ENCODE assay signal across 9 mouse cellular contexts in genomic region chr9:98442638-98443037, GRCm38 (mm10). TPM values are rescaled to one million over a fixed set of nuclear protein-coding genes. Genes with fewer than 3 reads are reported as not detected.
A peak's percentile ranks its signal among the peaks of the same experiment; 100 is the strongest.
DNase-seq lines count a peak whose midpoint lies in the region; ATAC-seq and TF ChIP-seq lines count a peak whose summit lies in the region.
"Had no signal": no experiment of that assay in that cellular context is flagged by ENCODE, and none has a peak within 500 bp of the region (broad histone marks: within the 10 kb centered on the region; RNA-seq: fewer than 3 reads in every experiment).

No protein-coding gene starts in this region.

- H3K4me3 ChIP-seq in kidney, embryonic 15.5 days (replicated peaks), result no peak overlapping the region
- H3K4me3 ChIP-seq in hindbrain, postnatal 0 days (ENCODE audit: low read length), result no peak overlapping the region
- H3K4me3 ChIP-seq: limb, embryonic 12.5 days had no signal

- TF ChIP-seq CTCF in hindbrain, postnatal 0 days (IDR thresholded peaks at IDR 0.05; ENCODE audit: low read depth), result peak; percentile 78

- no peaks in the 10 kb centered on the region for H3K9me3 ChIP-seq in kidney, embryonic 15.5 days (replicated peaks)
- no peaks in the 10 kb centered on the region for H3K9me3 ChIP-seq in hindbrain, postnatal 0 days (ENCODE audit: low read length)
- H3K9me3 ChIP-seq: limb, embryonic 12.5 days had no signal

- H3K4me1 ChIP-seq in kidney, embryonic 15.5 days, result peaks cover 13% of the 10 kb centered on the region
- no peaks in the 10 kb centered on the region for H3K4me1 ChIP-seq in hindbrain, postnatal 0 days (ENCODE audit: insufficient read depth, low read length)
- H3K4me1 ChIP-seq: limb, embryonic 12.5 days had no signal

- no peaks in the 10 kb centered on the region for H3K27me3 ChIP-seq in kidney, embryonic 15.5 days
- H3K27me3 ChIP-seq in hindbrain, postnatal 0 days (ENCODE audit: insufficient read depth, low read length), result no peaks in the 10 kb centered on the region
- H3K27me3 ChIP-seq: limb, embryonic 12.5 days had no signal

- 67% methylated on average over 5 of the region's 5 CpGs for WGBS in kidney, embryonic 15.5 days
- WGBS in hindbrain, postnatal 0 days, result 52% methylated on average over 5 of the region's 5 CpGs

- H3K27ac ChIP-seq in kidney, embryonic 15.5 days, result no peak overlapping the region
- H3K27ac ChIP-seq in hindbrain, postnatal 0 days, result no peak overlapping the region
- H3K27ac ChIP-seq: limb, embryonic 12.5 days had no signal

- ATAC-seq in kidney, embryonic 15.5 days (replicated peaks; ENCODE audit: low FRiP score), result no peak
- ATAC-seq in hindbrain, postnatal 0 days, result 0 out of 2 replicates have a peak, but pooled peaks have one; percentile 27

- no peak overlapping the region for H3K9ac ChIP-seq in kidney, embryonic 15.5 days
- H3K9ac ChIP-seq in hindbrain, postnatal 0 days (replicated peaks; ENCODE audit: low read length), result no peak overlapping the region
- H3K9ac ChIP-seq: limb, embryonic 12.5 days had no signal

- no peak overlapping the region for H3K4me2 ChIP-seq in kidney, embryonic 15.5 days
- H3K4me2 ChIP-seq in hindbrain, postnatal 0 days (ENCODE audit: low read depth, low read length), result no peak overlapping the region
- H3K4me2 ChIP-seq: limb, embryonic 12.5 days had no signal

- H3K36me3 ChIP-seq in kidney, embryonic 15.5 days, result peaks cover 53% of the 10 kb centered on the region
- H3K36me3 ChIP-seq in hindbrain, postnatal 0 days (ENCODE audit: insufficient read depth, low read length), result no peaks in the 10 kb centered on the region

- peak; percentile 17 for DNase-seq in adrenal gland, postnatal 25 days
- DNase-seq in adrenal gland, adult 2 months, result no peak
- peak; percentile 62 to 68 for DNase-seq in kidney, postnatal 4 days
- DNase-seq in ES-CJ7 (ENCODE audit: low read depth, low spot score), result peak; percentile 35
- DNase-seq in hindbrain, postnatal 0 days (ENCODE audit: low spot score), result peak; percentile 61
- DNase-seq in spleen, adult 18-20 months, result no peak
- no peak for DNase-seq in spleen, postnatal 36 days (ENCODE audit: low spot score in 2 of 2)

RNA-seq across cellular contexts. Expression of gene Rbp1, which starts 19.9 kb away (rescaled TPM):
- 2.5 and 5.2 TPM in 2 replicates for total RNA-seq in adrenal gland, postnatal 25 days (2021)
- 1 to 10 TPM; 5.7 to 7.8 TPM for total RNA-seq in adrenal gland, adult 2 months (2021)
- polyA plus RNA-seq in adrenal gland, adult 2 months (2012; rRNA removed), result 3.3 and 3.7 TPM in 2 replicates
- 117 and 118 TPM in 2 replicates for polyA plus RNA-seq in kidney, embryonic 15.5 days (2015; fragmentation: Nextera tagmentation; extraction: Ambion mirVana)
- total RNA-seq in hindbrain, postnatal 0 days (2014; rRNA removed), result 6.2 and 12.0 TPM in 2 replicates
- 39.1 and 39.5 TPM in 2 replicates for polyA plus RNA-seq in hindbrain, postnatal 0 days (2015; fragmentation: Nextera tagmentation; extraction: Ambion mirVana)

RNA-seq across cellular contexts. Expression of gene Rbp2, which starts 43.3 kb away (rescaled TPM):
- total RNA-seq in adrenal gland, postnatal 25 days (2021), result not detected in 2 replicates
- not detected for total RNA-seq in adrenal gland, adult 2 months (2021)
- not detected in 2 replicates for polyA plus RNA-seq in adrenal gland, adult 2 months (2012; rRNA removed)
- polyA plus RNA-seq in kidney, embryonic 15.5 days (2015; fragmentation: Nextera tagmentation; extraction: Ambion mirVana), result 0.95 and 0.97 TPM in 2 replicates
- 1.4 TPM in 1 of 2 replicates, not detected in the other for total RNA-seq in hindbrain, postnatal 0 days (2014; rRNA removed)
- 1.1 and 1.9 TPM in 2 replicates for polyA plus RNA-seq in hindbrain, postnatal 0 days (2015; fragmentation: Nextera tagmentation; extraction: Ambion mirVana)
- polyA plus RNA-seq: limb, embryonic 12.5 days had no signal

Comparison
In these comparisons a context has a peak if more than half of its experiments do, and no peak if none do; other contexts are left out.
1. DNase-seq: peak in adrenal gland, postnatal 25 days (single experiment), kidney, postnatal 4 days (2 of 2), ES-CJ7 (single experiment) and hindbrain, postnatal 0 days (single experiment); none in adrenal gland, adult 2 months (single experiment), spleen, adult 18-20 months (0 of 2) and spleen, postnatal 36 days (0 of 2).